Mouse (Mus musculus): ENCODE measurements around the gene Frmd4b.

GRCm38 (mm10) chr6:97535763-97536445, 81.4 kb downstream of the Frmd4b start:
- TF ChIP-seq CTCF (IDR thresholded peaks at IDR 0.05; ENCODE audit: low read depth) (no peak), EP300 (IDR thresholded peaks at IDR 0.05; ENCODE audit: low read depth) (no peak)

All from liver, embryonic 14.5 days (tissue).